Comparison of ENCODE assay signal across 17 mouse cellular contexts in genomic region chr17:48514613-48515012, GRCm38 (mm10). TPM values are rescaled to one million over a fixed set of nuclear protein-coding genes. Genes with fewer than 3 reads are reported as not detected.
"Had no signal": no experiment of that assay in that cellular context is flagged by ENCODE, and none has a peak within 500 bp of the region (broad histone marks: within the 10 kb centered on the region; RNA-seq: fewer than 3 reads in every experiment).

No protein-coding gene starts in this region.

- DNase-seq: kidney, postnatal 14 days; liver; liver, embryonic 13.5 days; liver, postnatal 0 days; midbrain, embryonic 14.5 days; retina, postnatal 1 day; right cerebral cortex, postnatal 4 days; spleen, adult 18-20 months; thymus, adult 2 months; thymus, postnatal 25 days had no signal

- H3K9me3 ChIP-seq: limb, embryonic 12.5 days; liver, embryonic 13.5 days; lung, embryonic 15.5 days; neural tube, embryonic 12.5 days; stomach, embryonic 15.5 days had no signal

- H3K4me3 ChIP-seq: left cerebral cortex, adult 2 months; limb, embryonic 12.5 days; liver, embryonic 13.5 days; lung, embryonic 15.5 days; myocyte; neural tube, embryonic 12.5 days; stomach, embryonic 15.5 days had no signal

- H3K4me2 ChIP-seq: limb, embryonic 12.5 days; liver, embryonic 13.5 days; lung, embryonic 15.5 days; neural tube, embryonic 12.5 days; stomach, embryonic 15.5 days had no signal

- H3K9ac ChIP-seq: limb, embryonic 12.5 days; liver, embryonic 13.5 days; liver, postnatal 0 days; lung, embryonic 15.5 days; neural tube, embryonic 12.5 days; stomach, embryonic 15.5 days had no signal

- H3K4me1 ChIP-seq: liver, embryonic 13.5 days; lung, embryonic 15.5 days; stomach, embryonic 15.5 days had no signal

- ATAC-seq: inflammation-experienced regulatory T-cells, adult 6 months; liver, postnatal 0 days had no signal

- H3K27me3 ChIP-seq: liver, embryonic 13.5 days; lung, embryonic 15.5 days; neural tube, embryonic 12.5 days; stomach, embryonic 15.5 days had no signal

- H3K36me3 ChIP-seq: limb, embryonic 12.5 days; liver, embryonic 13.5 days; lung, embryonic 15.5 days; neural tube, embryonic 12.5 days; stomach, embryonic 15.5 days had no signal

- H3K27ac ChIP-seq: left cerebral cortex, adult 2 months; limb, embryonic 12.5 days; liver, embryonic 13.5 days; lung, embryonic 15.5 days; neural tube, embryonic 12.5 days; stomach, embryonic 15.5 days had no signal

RNA-seq across cellular contexts. Expression of gene Unc5cl, which starts 59.9 kb away (rescaled TPM):
- polyA plus RNA-seq: myocyte; neural tube, embryonic 12.5 days had no signal
